Mouse (Mus musculus) thymus, adult 2 months (tissue): ENCODE data around the gene Ptbp3.

Experiments
- CTCF ChIP-seq: fragments of 200-500 bp; IDR thresholded peaks from 2 replicates; pipeline ENCODE4 v1.5.1; 2012; ENCODE audit warnings: mild to moderate bottlenecking, control low read depth, low read length, moderate library complexity, borderline replicate concordance; ENCODE audit not compliant: control insufficient read depth, poor library complexity, insufficient read depth; ENCODE audit errors: extremely low read depth
- POLR2A ChIP-seq: fragments of 200-500 bp; IDR thresholded peaks from 2 replicates; pipeline ENCODE4 v1.6.1; 2012; ENCODE audit warnings: mild to moderate bottlenecking, low read length, control low read depth, moderate library complexity; ENCODE audit not compliant: control insufficient read depth, poor library complexity, insufficient read depth; ENCODE audit errors: extremely low read depth

DNA sequence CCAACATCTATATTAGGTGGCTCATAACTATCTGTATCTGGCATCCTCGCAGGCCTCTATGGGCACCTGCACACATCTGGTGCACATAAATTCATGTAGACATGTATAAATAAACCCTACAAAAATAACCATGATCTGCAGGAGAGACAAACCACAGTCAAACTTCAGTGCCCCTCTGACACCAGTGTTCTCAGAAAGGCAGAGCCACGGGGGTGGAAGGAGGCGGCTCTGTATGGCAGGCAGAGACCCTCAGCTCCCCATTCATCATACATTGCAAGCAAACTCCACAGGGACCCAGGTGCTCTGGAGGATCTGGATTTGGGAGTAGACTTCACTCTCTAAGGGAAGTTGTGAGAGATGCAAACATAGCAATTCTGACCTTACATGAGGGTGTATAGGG lies 104.2 kb downstream of the Ptbp3 start:
- TF ChIP-seq CTCF (no peak), POLR2A (no peak)
